Mouse (Mus musculus) monocyte, adult 59 days (primary cell): ENCODE data around the gene Clec2d. TPM values are rescaled to one million over a fixed set of nuclear protein-coding genes. Genes with fewer than 3 reads are reported as not detected.

ENCODE experiments used
- total RNA-seq, 2 experiments: library from RNA; stranded (reverse); gene quantifications; one replicate each; pipeline ENCODE4 v1.2.4; 2023

The Clec2d gene
- total RNA-seq, result 100 to 1,000 TPM; 117 to 130 TPM

DNA sequence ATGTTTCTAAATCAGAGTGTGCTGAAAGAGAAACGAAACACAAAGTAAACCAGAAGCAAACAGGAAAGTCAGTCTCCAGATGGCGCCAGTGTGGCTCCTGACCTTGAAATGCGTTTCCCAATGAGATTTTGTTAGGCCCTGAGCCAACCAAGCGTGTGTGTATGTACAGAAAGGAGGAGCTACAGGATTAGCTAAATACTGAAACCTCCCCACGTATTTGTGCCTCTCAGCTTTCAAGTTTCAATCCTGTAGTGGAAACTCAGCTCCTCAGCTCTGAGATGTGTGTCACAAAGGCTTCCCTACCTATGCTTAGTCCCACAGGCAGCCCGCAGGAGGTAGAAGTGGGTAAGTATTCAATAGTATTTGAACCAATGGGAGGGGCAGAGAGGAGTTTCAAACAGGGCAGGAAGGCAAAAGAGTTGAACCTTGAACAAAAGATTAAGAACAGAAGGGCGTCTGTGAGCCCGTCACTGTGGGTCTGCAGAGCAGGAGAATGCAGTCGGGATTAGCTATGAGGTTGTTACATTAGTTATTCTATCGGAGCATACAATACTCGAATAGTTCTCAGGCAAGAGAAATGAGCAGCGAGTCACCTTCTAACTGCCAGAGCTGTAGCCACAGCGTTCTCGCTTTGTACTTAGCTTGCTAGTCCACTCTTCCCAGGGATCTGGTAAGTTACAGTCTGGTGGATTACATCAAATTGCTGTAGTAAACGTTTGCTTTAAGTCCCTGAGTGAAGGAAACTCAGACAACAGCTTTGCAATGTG is at the start of gene Clec2d:
Gene Clec2d, plus strand, starts transcription at position 213 of the 767 bp plus-strand sequence.

Other genes with a start within 250 kb of the Clec2d start
- gene Clec2g, start 246.2 kb upstream of the Clec2d start, total RNA-seq, result 1 to 10 TPM; 7.1 to 7.8 TPM
- 1 to 10 TPM; 1.8 to 5.8 TPM for gene Klrb1f, start 134.7 kb upstream of the Clec2d start, total RNA-seq
- not detected for gene Clec2e, start 79.7 kb upstream of the Clec2d start, total RNA-seq
- gene Cd69, start 94.8 kb downstream of the Clec2d start, total RNA-seq, result 10 to 100 TPM; 32.7 to 49.3 TPM
- not detected for gene 4922502D21Rik, start 151.2 kb downstream of the Clec2d start, total RNA-seq
- 100 to 1,000 TPM; 146 to 158 TPM for gene Clec12a, start 162.1 kb downstream of the Clec2d start, total RNA-seq
- gene Clec12b, start 205.3 kb downstream of the Clec2d start, total RNA-seq, result not detected
- gene Clec1b, start 216.7 kb downstream of the Clec2d start, total RNA-seq, result 10 to 100 TPM; 11.0 to 19.1 TPM
- 10 to 100 TPM in 1 of 2 experiments, 1 to 10 TPM in 1; 7.8 to 20.6 TPM for gene Clec9a, start 228.2 kb downstream of the Clec2d start, total RNA-seq